Mouse (Mus musculus): ENCODE data around the gene Dbp.

Dbp gene

GRCm38 (mm10) chr7:45711316-45712021, 6.6 kb downstream of the Dbp start:
- no peak for DNase-seq (ENCODE audit: low spot score in 2 of 2)

GRCm38 (mm10) chr7:45712022-45712757, 7.3 kb downstream of the Dbp start:
- DNase-seq (ENCODE audit: low spot score in 2 of 2): no peak

GRCm38 (mm10) chr7:45713396-45713795, 8.5 kb downstream of the Dbp start:
- DNase-seq (ENCODE audit: low spot score in 2 of 2): no peak

GRCm38 (mm10) chr7:45713881-45714520, 9.1 kb downstream of the Dbp start:
- DNase-seq (ENCODE audit: low spot score in 2 of 2): no peak

GRCm38 (mm10) chr7:45714630-45715089, 9.8 kb downstream of the Dbp start:
- no peak for DNase-seq (ENCODE audit: low spot score in 2 of 2)

GRCm38 (mm10) chr7:45715090-45715708, 10.3 kb downstream of the Dbp start, which contains the start of gene Rpl18:
TSS of gene Rpl18 (plus strand) at chr7:45715457.
- DNase-seq (ENCODE audit: low spot score in 2 of 2): peak; percentile 92 to 95

GRCm38 (mm10) chr7:45715741-45716459, 11.0 kb downstream of the Dbp start:
- DNase-seq (ENCODE audit: low spot score in 2 of 2): no peak

GRCm38 (mm10) chr7:45716460-45716857, 11.6 kb downstream of the Dbp start:
- DNase-seq (ENCODE audit: low spot score in 2 of 2): no peak

GRCm38 (mm10) chr7:45716952-45717917, 12.3 kb downstream of the Dbp start:
- DNase-seq (ENCODE audit: low spot score in 2 of 2): no peak

GRCm38 (mm10) chr7:45717918-45718297, 13.0 kb downstream of the Dbp start, which contains the start of gene Sphk2:
TSS of gene Sphk2 (minus strand) at chr7:45718002.
- DNase-seq (ENCODE audit: low spot score in 2 of 2): peak; percentile 98 to 99

GRCm38 (mm10) chr7:45718331-45718730, 13.4 kb downstream of the Dbp start:
- no peak for DNase-seq (ENCODE audit: low spot score in 2 of 2)

GRCm38 (mm10) chr7:45719180-45719579, 14.3 kb downstream of the Dbp start:
- no peak for DNase-seq (ENCODE audit: low spot score in 2 of 2)

- no peak for DNase-seq (ENCODE audit: low spot score in 2 of 2)
Measured at GRCm38 (mm10) chr7:45719738-45720412, 15.0 kb downstream of the Dbp start.

- DNase-seq (ENCODE audit: low spot score in 2 of 2): no peak
Measured at GRCm38 (mm10) chr7:45720413-45721233, 15.7 kb downstream of the Dbp start, which contains the start of gene Fam83e. TSS of gene Fam83e (plus strand) at chr7:45721212.

GRCm38 (mm10) chr7:45721234-45721571, 16.3 kb downstream of the Dbp start:
- no peak for DNase-seq (ENCODE audit: low spot score in 2 of 2)

- DNase-seq (ENCODE audit: low spot score in 2 of 2): no peak
Measured at GRCm38 (mm10) chr7:45721642-45722347, 16.9 kb downstream of the Dbp start.

GRCm38 (mm10) chr7:45722348-45722713, 17.4 kb downstream of the Dbp start:
- no peak for DNase-seq (ENCODE audit: low spot score in 2 of 2)

- no peak for DNase-seq (ENCODE audit: low spot score in 2 of 2)
Measured at GRCm38 (mm10) chr7:45723301-45723700, 18.4 kb downstream of the Dbp start.

Data from frontal cortex, postnatal 25 days (tissue).